Mouse (Mus musculus) T-cell, adult 2 months (primary cell): ENCODE measurements around the gene Gm28374.
A peak's percentile ranks its signal among the peaks of the same experiment; 100 is the strongest.
"Not testable (repeated sequence)": the region's sequence is repeated elsewhere in the genome, so short reads cannot be mapped to it uniquely, and the experiment has no call there.

ENCODE experiments used
- DNase-seq: peaks from one replicate; pipeline ENCODE4 v3.0.0; 2022; ENCODE audit warnings: low spot score

Gene Gm28374

GRCm38 (mm10) chr19:6082156-6082555 is at the start of gene Gm28374:
TSS of gene Gm28374 (minus strand) at chr19:6082256.
- no peak for DNase-seq

- DNase-seq, result not testable (repeated sequence)
Observed at GRCm38 (mm10) chr19:6130414-6131128, 48.5 kb upstream of the Gm28374 start.

GRCm38 (mm10) chr19:6127760-6128341 is 45.8 kb upstream of the Gm28374 start, which contains the start of gene Snx15:
TSS of gene Snx15 (minus strand) at chr19:6128304.
- DNase-seq, result peak; percentile 98

GRCm38 (mm10) chr19:6126789-6127580 is 44.9 kb upstream of the Gm28374 start:
- DNase-seq, result no peak

GRCm38 (mm10) chr19:6126289-6126688 is 44.2 kb upstream of the Gm28374 start:
- peak; percentile 60 for DNase-seq

- no peak for DNase-seq
Observed at GRCm38 (mm10) chr19:6124898-6125297, 42.8 kb upstream of the Gm28374 start.

- no peak for DNase-seq
Observed at GRCm38 (mm10) chr19:6123330-6123729, 41.3 kb upstream of the Gm28374 start.

- no peak for DNase-seq
Observed at GRCm38 (mm10) chr19:6121761-6122160, 39.7 kb upstream of the Gm28374 start.

- no peak for DNase-seq
Observed at GRCm38 (mm10) chr19:6118677-6119185, 36.7 kb upstream of the Gm28374 start.

- peak; percentile 88 for DNase-seq
Observed at GRCm38 (mm10) chr19:6117986-6118676, 36.1 kb upstream of the Gm28374 start, which contains the start of gene Sac3d1. TSS of gene Sac3d1 (minus strand) at chr19:6118650.

- no peak for DNase-seq
Observed at GRCm38 (mm10) chr19:6117346-6117985, 35.4 kb upstream of the Gm28374 start.

- DNase-seq, result no peak
Observed at GRCm38 (mm10) chr19:6116113-6116850, 34.2 kb upstream of the Gm28374 start.

GRCm38 (mm10) chr19:6113116-6113515 is 31.1 kb upstream of the Gm28374 start:
- no peak for DNase-seq

- no peak for DNase-seq
Observed at GRCm38 (mm10) chr19:6105586-6105985, 23.5 kb upstream of the Gm28374 start, which contains the start of gene Naaladl1. TSS of gene Naaladl1 (plus strand) at chr19:6105782.

GRCm38 (mm10) chr19:6104476-6104875 is 22.4 kb upstream of the Gm28374 start:
- no peak for DNase-seq

GRCm38 (mm10) chr19:6102169-6102853 is 20.3 kb upstream of the Gm28374 start:
- DNase-seq, result no peak

GRCm38 (mm10) chr19:6101186-6101585 is 19.1 kb upstream of the Gm28374 start:
- DNase-seq, result no peak

- DNase-seq, result no peak
Observed at GRCm38 (mm10) chr19:6097847-6098246, 15.8 kb upstream of the Gm28374 start.

- no peak for DNase-seq
Observed at GRCm38 (mm10) chr19:6094119-6094518, 12.1 kb upstream of the Gm28374 start, which contains the start of gene AC131692.1. TSS of gene AC131692.1 (plus strand) at chr19:6094419.

- DNase-seq, result no peak
Observed at GRCm38 (mm10) chr19:6088841-6089240, 6.8 kb upstream of the Gm28374 start.
